Mouse (Mus musculus) midbrain, postnatal 0 days (tissue): ENCODE measurements at regions not wholly inside any gene's neighbourhood (a gene's known extent, or its start where the extent isn't known, plus 50 kb on each side); places are given as distances from the start of the nearest gene placed in this dataset.

ENCODE experiments used
- ATAC-seq: fragments of 200-750 bp; cut with Nextera tagmentation; 2 replicates; pipeline ENCODE4 v1.8.0; 2017; ENCODE audit warnings: moderate number of reproducible peaks, mild to moderate bottlenecking, moderate TSS enrichment, moderate library complexity; ENCODE audit not compliant: low FRiP score
- DNase-seq: peaks from one replicate; pipeline ENCODE4 v3.0.0-alpha.2; 2015; ENCODE audit warnings: low spot score
- H3K27ac ChIP-seq: fragments of 300-500 bp; sonication (generic); 2 replicates; pipeline ENCODE4 v1.5.1; 2014; ENCODE audit warnings: low read depth, mild to moderate bottlenecking, low read length, mixed read lengths
- H3K27me3 ChIP-seq: fragments of 300-500 bp; sonication (generic); 2 replicates; pipeline ENCODE4 v1.6.1; 2014; ENCODE audit warnings: low read length, control low read depth, mixed read lengths; ENCODE audit not compliant: insufficient read depth
- H3K36me3 ChIP-seq: fragments of 300-500 bp; sonication (generic); 2 replicates; pipeline ENCODE4 v1.6.1; 2014; ENCODE audit warnings: low read length, control low read depth, mixed read lengths; ENCODE audit not compliant: insufficient read depth
- H3K4me1 ChIP-seq: fragments of 300-500 bp; sonication (generic); 2 replicates; pipeline ENCODE4 v1.6.1; 2014; ENCODE audit warnings: mild to moderate bottlenecking, control low read depth, antibody characterized with exemption, low read length, mixed read lengths; ENCODE audit not compliant: insufficient read depth
- H3K4me2 ChIP-seq: fragments of 300-500 bp; sonication (generic); 2 replicates; pipeline ENCODE4 v1.6.1; 2014; ENCODE audit warnings: low read depth, mild to moderate bottlenecking, low read length, mixed read lengths; ENCODE audit not compliant: poor library complexity, severe bottlenecking
- H3K4me3 ChIP-seq: fragments of 300-500 bp; sonication (generic); 2 replicates; pipeline ENCODE4 v1.5.1; 2014; ENCODE audit warnings: low read depth, mild to moderate bottlenecking, low read length, moderate library complexity
- H3K9ac ChIP-seq: fragments of 300-500 bp; sonication (generic); replicated peaks from 2 replicates; pipeline ENCODE4 v1.6.1; 2014; ENCODE audit warnings: mild to moderate bottlenecking, low read length, moderate library complexity, mixed read lengths; ENCODE audit not compliant: poor library complexity, severe bottlenecking
- H3K9me3 ChIP-seq: fragments of 300-500 bp; sonication (generic); 2 replicates; pipeline ENCODE4 v1.6.1; 2016; ENCODE audit warnings: low read length, control low read depth
- CTCF ChIP-seq: IDR thresholded peaks from 2 replicates; pipeline ENCODE4 v1.5.1; 2016; ENCODE audit warnings: antibody characterized with exemption, mild to moderate bottlenecking
- WGBS: fragments of 180-500 bp; shearing (Covaris S2); extraction: QIAGEN DNeasy Blood & Tissue Kit; methylation state at CpG from one replicate; pipeline ENCODE4 v1.1.7; 2014; 5-methylcytosine and 5-hydroxymethylcytosine counted together

- Histone ChIP-seq H3K36me3 (no peaks in the 10 kb centered on the region), H3K4me2 (no peak overlapping the region), H3K27me3 (no peaks in the 10 kb centered on the region), H3K9me3 (no peaks in the 10 kb centered on the region), H3K27ac (no peak overlapping the region), H3K9ac (no peak overlapping the region), H3K4me1 (no peaks in the 10 kb centered on the region), H3K4me3 (no peak overlapping the region)
- no peak for TF ChIP-seq CTCF
- 50% methylated on average over 1 of the region's 1 CpGs for WGBS
- ATAC-seq (no peak), DNase-seq (no peak)
Observed at GRCm38 (mm10) chr3:58115511-58115910, 267.6 kb upstream of the Pfn2 start.

DNA sequence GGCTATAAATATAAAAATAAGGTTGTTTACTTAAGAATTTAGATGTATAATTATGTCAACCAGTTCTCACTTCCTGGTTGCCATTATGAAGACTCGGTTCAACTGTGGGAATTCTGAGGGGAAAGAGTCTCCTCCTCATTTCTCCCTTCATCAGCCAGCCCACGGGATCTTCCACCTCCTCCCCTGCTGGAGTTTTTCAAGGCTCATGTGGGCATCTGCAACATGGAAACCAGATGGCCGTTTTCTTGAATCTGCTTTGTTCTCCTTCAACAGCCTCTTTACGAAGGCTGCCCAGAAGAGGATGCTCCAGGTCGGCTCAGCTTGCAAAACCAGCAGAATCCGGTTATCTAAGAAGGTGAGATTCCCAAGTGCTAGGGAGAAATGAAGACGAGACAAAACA is 269.0 kb upstream of the Pfn2 start:
- no peak for ATAC-seq
- Histone ChIP-seq H3K4me1 (no peaks in the 10 kb centered on the region), H3K9ac (no peak overlapping the region), H3K27ac (no peak overlapping the region), H3K27me3 (no peaks in the 10 kb centered on the region), H3K4me2 (no peak overlapping the region), H3K4me3 (no peak overlapping the region), H3K9me3 (no peaks in the 10 kb centered on the region), H3K36me3 (no peaks in the 10 kb centered on the region)
- DNase-seq: no peak
- 85% methylated on average over 7 of the region's 7 CpGs for WGBS
- TF ChIP-seq CTCF: no peak

DNA sequence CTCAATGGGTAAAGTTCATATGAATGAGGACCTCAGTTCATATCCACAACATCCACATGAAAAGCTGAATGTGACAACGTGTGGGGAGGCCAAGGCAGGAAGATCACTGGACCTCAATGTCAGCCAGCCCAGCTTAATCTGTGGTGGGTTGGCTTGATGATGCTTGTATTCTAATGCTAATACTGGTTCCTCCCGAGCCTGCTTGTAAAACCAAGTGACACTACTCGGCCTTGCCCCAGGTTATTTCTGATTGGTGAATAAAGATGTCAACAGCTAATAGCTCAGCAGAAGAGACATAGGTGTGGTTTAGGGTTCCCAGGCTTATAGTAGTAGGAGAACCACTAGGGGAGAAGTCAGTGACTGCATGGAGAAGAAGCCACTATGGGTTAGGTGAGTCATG is 272.2 kb upstream of the Pfn2 start:
- Histone ChIP-seq H3K36me3 (no peaks in the 10 kb centered on the region), H3K4me2 (no peak overlapping the region), H3K27ac (no peak overlapping the region), H3K4me1 (no peaks in the 10 kb centered on the region), H3K27me3 (no peaks in the 10 kb centered on the region), H3K9me3 (no peaks in the 10 kb centered on the region), H3K9ac (no peak overlapping the region), H3K4me3 (no peak overlapping the region)
- ATAC-seq (no peak), DNase-seq (no peak)
- TF ChIP-seq CTCF: no peak
- 47% methylated on average over 3 of the region's 3 CpGs for WGBS

DNA sequence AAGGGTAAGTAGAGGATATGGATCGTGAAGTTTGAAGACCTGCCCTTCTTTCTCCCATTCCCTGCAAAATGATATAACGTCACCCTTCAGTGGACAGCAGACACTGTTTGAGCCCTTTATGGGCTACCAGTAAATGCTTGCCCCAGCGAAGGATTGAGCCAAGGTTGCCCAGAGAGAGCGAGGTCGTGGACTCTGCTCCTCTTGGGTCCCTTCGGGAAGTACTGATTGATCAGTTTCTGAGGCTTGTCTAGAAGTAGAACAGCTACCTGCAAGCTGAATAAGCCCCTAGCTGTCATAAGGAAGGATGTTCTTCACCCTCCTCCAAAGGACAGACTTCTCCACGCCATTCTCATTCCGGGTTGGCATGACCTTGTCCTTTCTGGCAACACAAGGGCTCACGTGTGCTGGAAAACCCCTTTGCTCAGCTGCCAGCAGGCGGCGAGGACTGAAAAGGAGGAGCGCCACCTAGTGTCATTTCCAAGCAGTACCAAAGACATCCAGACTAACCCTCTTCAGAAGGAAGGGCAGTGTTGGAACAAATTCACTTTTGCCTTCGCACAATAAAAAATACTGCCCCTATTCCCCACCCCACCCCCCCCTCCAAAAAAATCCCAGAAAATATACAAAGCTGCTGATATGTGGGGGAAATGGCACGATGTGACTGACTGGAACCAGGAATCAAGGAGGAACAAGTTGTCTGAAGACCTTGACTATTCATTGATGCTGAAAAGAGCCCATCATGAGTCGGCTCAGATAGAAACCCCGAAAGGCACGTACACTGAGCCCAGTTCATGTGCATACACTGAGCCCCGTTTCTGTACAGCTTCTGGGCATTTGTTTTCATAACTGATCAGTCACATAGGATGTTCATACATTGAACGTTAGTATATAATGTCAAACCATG is 274.8 kb upstream of the Pfn2 start:
- peak overlapping the region; percentile 21; the same call in 1 of the 2 replicates for H3K4me2 ChIP-seq
- DNase-seq: peak; percentile 90
- H3K9ac ChIP-seq: no peak overlapping the region
- no peak overlapping the region for H3K27ac ChIP-seq
- no peaks in the 10 kb centered on the region for H3K9me3 ChIP-seq
- no peaks in the 10 kb centered on the region for H3K4me1 ChIP-seq
- TF ChIP-seq CTCF: peak; percentile 99
- peak; percentile 89 for ATAC-seq
- no peak overlapping the region for H3K4me3 ChIP-seq
- no peaks in the 10 kb centered on the region for H3K27me3 ChIP-seq
- no peaks in the 10 kb centered on the region for H3K36me3 ChIP-seq
- 43% methylated on average over 19 of the region's 19 CpGs for WGBS

- Histone ChIP-seq H3K27me3 (no peaks in the 10 kb centered on the region), H3K4me1 (no peaks in the 10 kb centered on the region), H3K4me3 (no peak overlapping the region), H3K9me3 (no peaks in the 10 kb centered on the region), H3K9ac (no peak overlapping the region), H3K27ac (no peak overlapping the region), H3K36me3 (no peaks in the 10 kb centered on the region), H3K4me2 (no peak overlapping the region)
- no peak for DNase-seq
- no peak for ATAC-seq
- 82% methylated on average over 7 of the region's 7 CpGs for WGBS
- TF ChIP-seq CTCF: no peak
Observed at GRCm38 (mm10) chr3:58123396-58124077, 275.7 kb upstream of the Pfn2 start.

DNA sequence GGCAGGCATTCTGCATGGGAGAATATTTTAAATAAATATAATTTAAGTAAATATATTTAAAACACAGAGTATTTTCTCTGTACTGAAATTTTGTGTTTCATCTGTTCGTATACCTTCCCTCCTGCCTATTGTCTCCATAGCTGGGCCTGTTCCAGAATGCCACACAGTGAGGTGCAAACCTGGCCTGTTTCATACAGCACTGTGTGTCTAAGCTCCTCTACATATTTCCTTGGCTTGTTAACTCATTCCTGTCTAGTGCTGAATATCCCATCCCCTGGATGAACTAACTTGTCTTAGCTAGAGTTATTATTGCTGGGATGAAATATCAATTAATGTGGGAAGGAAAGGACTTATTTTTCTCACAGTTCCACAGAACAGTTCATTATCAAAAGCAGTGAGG is 277.0 kb upstream of the Pfn2 start:
- Histone ChIP-seq H3K4me1 (no peaks in the 10 kb centered on the region), H3K27ac (no peak overlapping the region), H3K9ac (no peak overlapping the region), H3K4me3 (no peak overlapping the region), H3K9me3 (no peaks in the 10 kb centered on the region), H3K36me3 (no peaks in the 10 kb centered on the region), H3K27me3 (no peaks in the 10 kb centered on the region), H3K4me2 (no peak overlapping the region)
- DNase-seq (peak; percentile 19), ATAC-seq (no peak)
- no peak for TF ChIP-seq CTCF
- WGBS: 70% methylated on average over 1 of the region's 1 CpGs
